Mouse (Mus musculus): ENCODE measurements at regions not wholly inside any gene's neighbourhood (a gene's known extent, or its start where the extent isn't known, plus 50 kb on each side); places are given as distances from the start of the nearest gene placed in this dataset.

GRCm38 (mm10) chr14:87264826-87265225, 123.8 kb upstream of the Diaph3 start:
- TF ChIP-seq CTCF (conservative IDR thresholded peaks at IDR 0.05; ENCODE audit: low read length) = no peak
- no peak for TF ChIP-seq POU5F1 (IDR thresholded peaks at IDR 0.05; ENCODE audit: borderline replicate concordance, low read length)

Measured in E14TG2a.4 (cell line).